Mouse (Mus musculus) kidney, postnatal 25 days (tissue): ENCODE measurements around the gene Hoxb3.

ENCODE experiments used
- DNase-seq, 2 experiments: peaks; one replicate each; pipeline ENCODE4 v3.0.0; 2021; ENCODE audit warnings: mixed read lengths in 2 of 2

The Hoxb3 gene

DNA sequence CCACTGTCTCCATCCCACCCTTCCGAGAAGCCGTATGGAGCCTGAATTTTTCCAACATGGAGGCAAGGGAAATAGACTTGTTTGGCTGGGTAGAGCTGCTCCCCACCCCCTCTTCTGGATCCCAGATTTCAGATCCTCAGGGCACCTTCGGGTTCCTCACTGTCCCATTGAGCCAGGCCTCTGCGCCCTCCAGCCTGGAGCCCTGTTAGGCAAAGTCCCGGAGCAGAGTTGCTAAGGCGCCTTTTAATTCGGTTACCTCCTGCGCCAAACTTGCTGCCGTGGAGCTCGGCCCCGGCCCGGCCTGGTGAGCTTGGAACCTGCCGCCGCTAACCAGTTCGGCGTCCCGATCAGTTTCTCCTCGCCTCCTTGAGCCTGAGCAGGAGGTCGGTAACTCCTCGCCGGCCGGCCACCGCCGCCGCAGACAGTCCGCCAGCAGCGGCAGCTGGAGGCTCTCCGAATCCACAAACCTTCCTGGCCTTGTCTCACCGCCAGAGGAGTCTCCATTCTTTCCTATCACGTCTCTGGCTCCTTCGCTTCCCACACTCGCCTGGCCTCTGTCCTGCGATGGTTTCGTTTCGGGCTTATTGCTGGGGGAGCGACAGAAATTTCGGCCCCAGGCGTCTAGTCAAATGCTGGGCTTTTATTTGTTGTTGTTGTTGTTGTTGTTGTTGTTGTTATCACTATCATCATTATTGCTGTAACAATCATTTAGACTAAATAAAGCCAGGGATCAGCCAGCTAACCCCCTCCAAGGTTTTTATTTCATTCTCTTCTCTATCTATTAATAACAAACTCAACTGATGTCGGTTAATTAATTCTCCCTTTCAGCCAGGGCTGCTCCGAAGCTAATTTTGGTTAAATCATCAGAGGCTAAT lies 18.8 kb downstream of the Hoxb3 start:
- peak; percentile 69 to 81 for DNase-seq

DNA sequence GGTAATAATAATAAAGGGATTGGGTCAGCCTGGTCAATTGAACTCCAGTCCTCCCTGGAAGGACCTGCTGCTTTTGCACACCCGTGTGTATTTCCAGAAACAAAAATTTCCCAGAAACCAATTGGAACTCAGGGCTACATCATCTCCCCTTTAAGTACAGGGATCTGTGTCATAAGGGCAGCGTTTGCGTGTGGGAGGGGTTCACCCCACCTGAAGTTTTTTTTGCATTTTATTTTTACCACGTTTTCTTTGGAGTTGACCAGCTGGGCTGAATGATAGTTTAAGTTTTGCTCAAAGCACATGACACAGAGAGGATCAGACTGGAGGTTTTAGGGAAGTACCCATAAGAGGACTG lies 19.4 kb downstream of the Hoxb3 start:
- DNase-seq, result no peak

DNA sequence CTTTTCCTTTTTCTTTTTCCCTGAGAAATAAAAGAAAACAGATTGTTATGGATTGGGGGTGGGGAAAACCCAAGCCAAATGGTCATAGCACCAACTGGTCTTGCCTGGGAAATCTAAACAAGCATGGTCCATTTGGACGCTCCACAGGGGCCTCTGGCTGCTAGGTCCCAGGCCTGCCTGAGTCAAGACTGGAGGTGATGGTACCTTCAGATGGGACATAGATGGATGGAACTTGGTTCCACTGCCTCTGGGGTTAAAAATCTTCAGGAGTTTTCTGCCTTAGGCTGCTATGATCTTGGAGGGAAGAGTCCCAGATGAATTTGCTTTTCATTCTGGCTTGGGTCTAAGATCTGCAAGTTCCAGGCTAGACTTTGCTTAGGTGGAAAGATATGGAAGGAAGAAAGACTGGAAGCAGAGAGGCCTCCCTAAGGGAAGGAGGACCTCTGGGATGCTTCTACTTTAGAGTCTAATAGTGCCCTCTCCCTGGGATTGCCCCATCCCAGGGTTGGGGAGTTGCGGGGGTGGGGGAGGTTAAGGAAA lies 20.1 kb downstream of the Hoxb3 start:
- no peak for DNase-seq

DNA sequence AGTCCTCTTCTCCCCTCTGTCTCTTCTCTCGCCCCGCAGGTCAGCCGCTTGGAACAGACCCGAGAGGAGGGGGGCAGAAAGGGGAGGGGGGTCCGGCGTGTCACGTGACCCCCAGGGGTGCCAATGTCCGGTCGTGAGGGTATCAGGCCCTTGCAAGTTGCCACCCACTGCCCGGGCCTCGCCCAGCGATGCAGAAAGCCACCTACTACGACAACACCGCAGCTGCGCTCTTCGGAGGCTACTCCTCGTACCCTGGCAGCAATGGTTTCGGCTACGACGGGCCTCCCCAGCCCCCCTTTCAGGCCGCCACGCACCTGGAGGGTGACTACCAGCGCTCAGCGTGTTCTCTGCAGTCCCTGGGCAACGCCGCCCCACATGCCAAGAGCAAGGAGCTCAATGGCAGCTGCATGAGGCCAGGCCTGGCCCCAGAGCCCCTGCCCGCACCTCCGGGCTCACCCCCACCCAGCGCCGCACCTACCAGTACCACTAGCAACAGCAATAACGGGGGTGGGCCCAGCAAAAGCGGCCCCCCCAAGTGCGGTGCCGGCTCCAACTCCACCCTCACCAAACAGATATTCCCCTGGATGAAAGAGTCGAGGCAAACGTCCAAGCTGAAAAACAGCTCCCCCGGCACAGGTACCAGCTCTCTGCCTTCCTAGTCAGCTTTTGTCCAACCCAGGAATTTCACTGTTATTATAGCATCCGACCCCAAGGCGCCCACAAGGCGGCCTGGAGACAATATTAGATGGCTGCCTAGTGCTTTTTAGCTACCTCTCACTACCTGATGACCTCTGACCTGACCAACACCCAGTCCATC lies 21.1 kb downstream of the Hoxb3 start:
- DNase-seq, result peak; percentile 49 to 84

DNA sequence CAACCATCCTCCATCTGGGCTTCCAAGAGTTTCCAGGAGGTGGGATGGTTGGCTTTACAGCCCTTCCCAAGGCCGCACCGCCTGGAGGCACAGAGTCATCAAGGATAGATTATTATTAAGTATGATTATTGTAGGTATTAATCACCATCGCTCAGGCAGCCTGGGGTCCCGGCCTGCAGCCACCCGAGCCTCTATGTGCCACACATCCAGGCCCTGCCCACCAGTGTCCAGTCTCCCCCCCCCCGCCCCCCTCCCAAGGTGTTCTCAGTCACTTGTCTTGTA lies 21.7 kb downstream of the Hoxb3 start:
- no peak for DNase-seq

DNA sequence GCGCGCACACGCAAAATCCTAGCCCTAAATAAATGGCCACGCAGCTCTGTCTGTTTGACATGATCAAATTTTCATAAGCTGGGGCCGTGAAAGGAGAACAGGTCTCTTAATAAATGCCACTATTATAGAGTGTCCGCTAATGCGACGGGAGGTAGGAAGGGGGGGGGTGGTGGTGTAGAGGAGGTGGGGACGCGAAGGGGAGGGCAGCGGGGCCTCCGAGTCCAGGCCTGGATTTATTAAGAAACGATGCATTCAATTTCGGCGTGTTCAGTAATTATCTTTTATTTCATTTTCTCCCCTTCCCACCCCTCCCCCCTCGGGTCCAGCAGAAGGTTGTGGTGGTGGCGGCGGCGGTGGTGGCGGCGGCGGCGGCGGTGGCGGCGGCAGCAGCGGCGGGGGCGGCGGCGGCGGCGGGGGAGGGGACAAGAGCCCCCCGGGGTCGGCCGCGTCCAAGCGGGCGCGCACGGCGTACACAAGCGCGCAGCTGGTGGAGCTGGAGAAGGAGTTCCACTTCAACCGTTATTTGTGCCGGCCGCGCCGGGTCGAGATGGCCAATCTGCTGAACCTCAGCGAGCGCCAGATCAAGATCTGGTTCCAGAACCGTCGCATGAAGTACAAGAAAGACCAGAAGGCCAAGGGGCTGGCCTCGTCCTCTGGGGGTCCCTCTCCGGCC lies 22.2 kb downstream of the Hoxb3 start:
- peak; percentile 57 to 72 for DNase-seq

DNA sequence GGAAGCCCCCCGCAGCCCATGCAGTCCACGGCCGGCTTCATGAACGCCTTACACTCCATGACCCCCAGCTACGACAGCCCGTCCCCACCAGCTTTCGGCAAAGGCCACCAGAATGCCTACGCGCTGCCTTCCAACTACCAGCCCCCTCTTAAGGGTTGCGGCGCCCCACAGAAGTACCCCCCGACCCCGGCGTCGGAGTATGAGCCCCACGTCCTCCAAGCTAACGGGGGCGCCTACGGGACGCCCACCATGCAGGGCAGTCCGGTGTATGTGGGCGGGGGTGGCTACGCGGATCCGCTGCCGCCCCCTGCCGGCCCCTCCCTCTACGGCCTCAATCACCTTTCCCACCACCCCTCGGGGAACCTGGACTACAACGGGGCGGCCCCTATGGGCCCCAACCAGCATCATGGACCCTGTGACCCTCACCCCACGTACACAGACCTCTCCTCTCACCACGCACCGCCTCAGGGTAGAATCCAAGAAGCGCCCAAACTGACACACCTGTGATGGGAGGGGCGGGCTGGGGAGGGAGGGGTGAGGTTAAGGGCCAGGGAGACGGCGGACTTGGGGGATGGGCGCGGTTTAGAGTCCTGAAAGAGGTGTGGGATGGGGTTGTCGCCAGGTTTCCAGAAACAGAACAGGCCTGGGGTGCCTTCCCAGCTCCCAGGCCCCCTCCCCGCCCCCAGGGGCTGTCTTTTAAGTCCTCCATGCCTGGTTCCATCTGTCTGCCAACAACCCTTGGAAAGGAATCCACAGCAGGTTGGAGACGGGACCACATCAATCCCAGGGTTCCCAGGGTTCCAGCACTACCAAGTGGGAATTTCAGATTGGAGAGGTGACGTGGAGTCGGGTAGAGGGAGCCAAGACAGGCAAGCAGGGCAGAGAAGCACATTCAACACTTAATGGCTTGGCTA lies 23.0 kb downstream of the Hoxb3 start:
- peak; percentile 79 to 88 for DNase-seq

DNA sequence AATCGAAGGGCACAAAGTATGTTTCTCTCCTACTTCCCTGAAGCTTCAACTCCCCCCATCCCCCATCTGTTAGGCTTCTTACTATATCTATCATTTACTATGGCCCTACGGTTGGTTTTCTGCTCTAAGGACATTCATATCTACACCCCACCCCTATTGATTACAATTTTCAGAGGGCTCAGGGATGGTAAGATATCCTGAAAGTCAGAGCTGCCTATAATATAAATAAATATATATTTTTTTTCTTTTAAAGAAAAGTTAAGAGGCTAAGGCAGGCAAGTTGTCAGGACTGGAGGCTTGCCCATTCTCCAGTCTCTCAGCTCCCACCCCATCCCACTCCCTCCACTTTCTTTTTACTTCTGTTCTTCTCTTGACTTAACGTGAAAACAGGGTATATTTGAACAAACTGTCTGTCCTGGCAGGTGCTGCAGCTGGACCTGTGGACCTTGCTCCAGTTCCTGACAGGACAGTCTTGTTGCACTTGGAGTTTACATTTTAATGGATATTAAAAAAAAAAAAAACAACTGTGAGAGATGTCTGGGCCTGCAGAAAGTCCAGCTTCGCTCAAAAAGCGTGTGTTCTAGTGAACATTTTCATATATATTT lies 23.9 kb downstream of the Hoxb3 start:
- peak; percentile 52 to 82 for DNase-seq

DNA sequence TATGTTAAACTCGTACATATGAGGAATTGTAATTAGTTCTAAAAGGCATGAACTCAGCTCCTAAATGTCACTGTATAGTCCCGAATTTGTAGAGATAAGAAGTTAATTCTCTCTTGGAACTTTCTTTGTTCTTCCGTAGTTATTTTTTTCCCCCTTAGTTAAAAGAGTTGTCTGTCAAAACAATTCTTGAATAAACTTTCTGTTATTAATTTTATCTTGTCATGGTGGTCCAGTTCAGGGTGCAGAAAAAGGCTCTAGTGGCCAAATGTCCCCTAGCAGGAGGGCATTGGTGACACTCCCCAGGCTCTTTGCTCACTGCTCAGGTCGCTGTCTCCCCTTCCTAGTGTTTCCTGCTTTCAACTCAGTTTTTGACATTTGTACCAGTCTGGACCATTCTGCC lies 24.6 kb downstream of the Hoxb3 start:
- DNase-seq, result no peak

DNA sequence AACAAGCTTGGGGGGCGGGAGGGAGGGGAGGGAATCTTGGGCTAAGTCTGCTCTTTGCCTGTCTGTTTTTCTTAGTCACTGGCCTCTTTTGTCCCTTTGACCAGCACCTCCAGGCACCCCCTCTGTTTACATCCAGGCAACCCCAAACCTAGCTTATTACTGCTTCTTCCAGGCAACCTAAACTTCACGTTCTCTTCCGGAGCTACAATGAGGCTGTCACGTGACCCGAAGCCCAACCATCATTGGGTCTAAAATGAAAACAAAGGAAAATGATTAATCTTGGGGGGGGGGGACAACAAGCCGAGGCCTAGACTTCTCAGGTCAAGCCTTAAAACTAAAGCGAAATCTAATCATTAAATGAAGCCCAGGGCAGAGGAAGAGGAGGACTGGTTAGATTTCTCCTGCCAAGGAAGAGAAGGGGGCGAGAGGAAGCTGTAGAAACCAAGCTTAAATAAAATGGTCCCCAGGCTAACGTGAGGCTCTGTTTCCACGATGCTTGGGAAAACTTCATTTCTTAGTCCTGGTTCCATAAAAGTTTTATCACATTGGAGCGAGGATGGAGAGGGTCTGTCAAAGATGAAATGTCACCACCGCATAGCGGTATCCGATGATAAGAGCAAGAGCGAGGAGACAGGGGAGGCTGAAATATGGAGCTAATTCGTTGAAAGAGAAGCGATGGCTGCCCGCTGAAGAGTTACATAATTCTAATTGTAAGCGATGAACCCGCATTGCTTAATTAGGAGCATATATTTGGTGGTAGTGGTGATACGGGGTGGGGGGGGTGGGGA lies 25.2 kb downstream of the Hoxb3 start:
- peak; percentile 91 for DNase-seq

DNA sequence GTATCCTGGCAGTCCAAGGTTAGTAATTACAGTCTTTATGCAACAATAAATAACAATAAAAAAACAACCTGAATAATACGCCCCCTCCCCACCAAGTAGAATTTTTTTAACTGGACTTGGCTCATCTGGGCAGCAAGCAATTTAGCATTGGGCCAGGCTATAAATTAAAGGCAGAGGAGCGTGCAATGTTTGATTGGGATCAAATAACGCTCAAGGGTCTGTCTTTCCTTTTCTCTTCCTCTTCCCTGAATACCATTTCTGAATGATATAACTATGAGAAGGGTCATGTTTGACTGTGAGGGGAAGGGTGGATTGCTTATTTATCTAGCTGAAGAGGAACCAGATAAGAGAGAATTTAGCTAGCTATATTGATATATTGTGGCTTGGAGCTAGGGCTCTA lies 25.9 kb downstream of the Hoxb3 start:
- no peak for DNase-seq

DNA sequence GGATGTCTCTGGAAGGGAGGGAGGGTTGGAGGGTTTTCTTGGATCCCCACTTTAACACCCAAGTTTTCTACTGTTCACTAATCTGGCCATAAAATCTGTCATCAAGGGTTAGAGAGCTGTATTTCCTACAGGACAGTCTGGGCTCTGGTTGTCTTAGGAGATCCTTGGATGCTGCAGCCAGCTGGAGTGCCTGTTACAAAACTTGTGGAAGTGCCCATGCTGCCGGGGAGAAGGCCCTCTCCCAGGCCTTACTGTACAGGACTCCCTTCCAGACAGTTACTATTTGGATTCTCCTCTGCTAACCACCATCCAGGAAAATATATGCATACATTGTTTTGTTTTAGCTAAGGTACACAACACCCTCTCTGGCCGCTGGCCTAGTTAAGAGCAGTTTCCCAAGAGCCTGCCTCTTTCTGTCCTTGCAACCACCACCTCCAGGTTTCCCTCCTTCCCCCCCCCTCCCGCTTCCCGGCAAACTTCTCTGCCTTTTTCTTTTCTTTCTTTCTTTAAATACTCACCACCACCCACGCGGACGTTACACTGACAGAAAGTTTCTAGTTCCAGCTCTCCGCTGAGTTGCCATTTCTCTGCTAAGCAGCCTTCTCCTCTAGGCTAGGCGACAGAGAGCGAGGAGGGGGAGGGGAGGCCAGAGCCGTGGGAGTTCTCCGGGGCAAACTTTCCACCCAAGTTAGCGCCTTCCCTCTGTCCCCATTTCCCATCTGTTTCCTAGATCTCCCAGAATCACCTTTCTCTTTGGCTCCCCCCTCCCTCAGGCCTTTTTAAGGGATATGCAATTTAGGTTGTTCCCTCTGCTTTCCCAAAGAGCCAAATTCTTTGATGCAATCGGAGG lies 26.6 kb downstream of the Hoxb3 start:
- DNase-seq, result peak; percentile 74 to 80

DNA sequence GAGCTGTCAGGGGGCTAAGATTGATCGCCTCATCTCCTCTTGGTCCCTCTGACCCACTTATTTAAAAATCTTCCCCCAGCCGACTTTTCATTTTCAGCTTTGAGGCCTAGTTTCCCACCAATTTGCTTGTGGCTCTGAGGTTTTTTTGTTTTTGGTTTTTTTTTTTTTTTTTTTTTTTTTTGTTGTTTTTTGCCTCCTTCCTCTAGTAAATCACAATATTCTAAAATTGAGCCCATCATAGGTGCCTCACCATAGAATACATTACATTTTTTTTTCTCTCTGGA lies 27.2 kb downstream of the Hoxb3 start, which contains the start of gene Hoxb2:
Hoxb2 (plus strand) TSS at position 185 of the 284 bp plus-strand sequence.
- DNase-seq, result no peak

DNA sequence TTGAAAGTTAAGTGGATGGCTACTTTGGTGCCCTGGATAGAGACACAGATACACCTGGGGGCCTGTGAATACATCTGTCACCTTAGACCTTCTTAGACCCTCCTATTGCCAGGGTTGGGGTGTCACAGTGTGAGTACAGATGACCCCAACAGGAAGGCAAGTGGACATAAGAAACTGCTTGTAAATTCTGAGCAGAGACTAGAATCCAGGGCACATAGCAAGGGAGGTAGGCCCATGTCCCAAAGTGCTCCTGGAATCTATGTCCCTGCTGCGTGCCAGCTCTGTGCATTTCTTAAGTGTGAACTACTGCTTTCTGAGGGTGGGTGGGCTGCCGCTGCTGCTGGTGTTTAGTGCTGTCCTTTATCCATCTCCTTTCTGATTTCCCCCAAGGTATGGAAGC lies 27.7 kb downstream of the Hoxb3 start:
- no peak for DNase-seq

DNA sequence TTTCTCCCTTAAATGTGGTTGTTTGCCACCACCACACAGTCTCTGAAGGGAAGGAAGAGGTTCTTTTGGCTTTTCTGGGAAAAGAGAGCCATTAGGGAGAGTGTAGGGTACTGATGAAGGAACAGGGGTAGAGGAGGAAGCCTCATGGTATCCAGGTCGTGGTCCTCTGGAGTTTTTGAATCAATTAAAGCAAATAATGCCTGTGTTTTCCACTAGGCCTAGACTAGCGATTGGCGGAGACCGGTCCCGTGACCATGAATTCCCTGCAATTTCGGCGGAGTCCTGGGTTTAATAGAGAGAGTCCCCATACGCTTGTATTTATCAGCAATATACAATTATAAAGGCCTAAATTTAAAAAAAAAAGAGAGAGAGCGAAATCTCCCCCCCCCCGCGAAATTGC lies 28.2 kb downstream of the Hoxb3 start:
- DNase-seq, result peak; percentile 68 to 87

DNA sequence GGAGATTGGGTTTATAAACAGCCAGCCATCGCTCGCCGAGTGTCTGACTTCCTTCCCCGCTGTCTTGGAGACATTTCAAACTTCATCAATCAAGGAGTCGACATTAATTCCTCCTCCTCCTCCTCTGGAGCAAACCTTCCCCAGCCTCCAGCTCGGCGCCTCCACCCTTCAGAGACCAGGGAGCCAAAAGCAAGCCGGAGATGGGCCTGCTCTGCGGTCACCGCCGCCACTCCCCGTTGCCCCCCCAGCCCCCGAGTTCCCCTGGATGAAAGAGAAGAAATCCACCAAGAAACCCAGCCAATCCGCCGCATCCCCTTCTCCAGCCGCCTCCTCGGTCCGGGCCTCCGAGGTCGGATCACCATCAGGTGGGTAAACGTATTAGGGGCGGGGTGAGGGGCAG lies 28.7 kb downstream of the Hoxb3 start:
- DNase-seq, result peak; percentile 76 to 86

DNA sequence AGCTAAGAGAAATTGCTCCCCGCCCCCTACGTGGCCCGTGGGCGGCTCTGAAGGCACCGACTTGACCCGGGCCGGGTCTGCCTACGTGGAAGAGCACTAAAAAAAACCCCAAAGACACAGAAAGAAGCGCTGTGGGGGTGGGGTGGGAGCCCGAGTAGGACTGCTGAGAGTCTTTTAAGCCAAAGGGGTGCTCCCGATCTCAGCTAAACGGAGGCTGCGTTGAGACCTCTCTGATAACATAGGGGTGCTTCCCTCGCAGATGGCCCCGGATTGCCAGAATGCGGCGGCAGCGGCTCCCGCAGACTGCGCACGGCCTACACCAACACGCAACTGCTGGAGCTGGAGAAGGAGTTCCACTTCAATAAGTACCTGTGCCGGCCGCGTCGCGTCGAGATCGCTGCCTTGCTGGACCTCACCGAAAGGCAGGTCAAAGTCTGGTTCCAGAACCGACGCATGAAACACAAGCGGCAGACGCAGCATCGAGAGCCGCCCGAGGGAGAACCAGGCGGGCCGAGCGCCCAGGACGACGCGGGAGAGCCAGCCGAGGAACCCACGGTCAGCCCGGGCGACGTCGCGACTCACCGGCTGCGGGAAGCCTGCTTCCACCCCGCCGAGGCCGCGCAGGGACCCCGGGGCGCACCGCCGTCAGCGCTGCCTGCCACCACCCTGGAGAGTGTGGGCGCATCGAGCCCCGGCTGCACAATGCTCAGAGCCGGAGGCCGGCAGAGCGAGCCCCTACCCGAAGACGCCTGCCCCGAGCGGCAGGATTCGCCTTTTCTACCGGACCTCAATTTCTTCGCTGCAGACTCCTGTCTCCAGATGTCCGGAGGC lies 29.8 kb downstream of the Hoxb3 start:
- DNase-seq, result peak; percentile 75 to 91

DNA sequence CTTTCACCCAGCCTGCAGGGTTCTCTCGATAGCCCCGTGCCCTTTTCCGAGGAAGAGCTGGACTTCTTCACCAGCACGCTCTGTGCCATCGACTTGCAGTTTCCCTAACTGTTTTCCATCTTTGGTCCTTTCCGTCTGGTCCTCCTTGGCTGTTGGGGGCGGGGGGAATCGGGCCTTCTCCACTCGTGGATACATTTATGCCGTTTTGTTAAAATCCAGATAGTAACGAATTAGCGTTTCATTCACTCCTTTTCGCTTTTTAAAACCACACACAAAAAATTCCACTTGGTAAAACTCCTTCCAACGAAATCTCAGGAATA lies 30.4 kb downstream of the Hoxb3 start:
- no peak for DNase-seq

DNA sequence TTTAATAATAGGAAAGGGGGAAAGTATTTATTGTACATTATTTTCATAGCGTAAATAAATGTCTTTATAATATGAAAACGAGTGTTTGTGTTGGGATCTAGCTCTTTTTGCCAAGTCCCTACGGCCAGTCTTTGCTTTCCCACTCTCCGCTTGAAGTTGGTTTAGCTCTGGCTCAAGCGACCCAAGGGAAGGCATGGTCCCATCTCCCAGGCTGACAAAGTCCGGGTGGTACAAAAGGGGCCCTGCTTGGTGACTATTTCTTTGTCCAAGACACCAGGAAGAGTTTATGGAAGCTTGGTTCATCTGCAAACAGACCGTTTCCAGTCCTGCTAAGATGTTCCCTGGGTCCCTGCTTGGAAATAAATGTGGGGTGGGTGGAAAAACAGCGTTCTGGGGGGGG lies 30.8 kb downstream of the Hoxb3 start:
- no peak for DNase-seq

DNA sequence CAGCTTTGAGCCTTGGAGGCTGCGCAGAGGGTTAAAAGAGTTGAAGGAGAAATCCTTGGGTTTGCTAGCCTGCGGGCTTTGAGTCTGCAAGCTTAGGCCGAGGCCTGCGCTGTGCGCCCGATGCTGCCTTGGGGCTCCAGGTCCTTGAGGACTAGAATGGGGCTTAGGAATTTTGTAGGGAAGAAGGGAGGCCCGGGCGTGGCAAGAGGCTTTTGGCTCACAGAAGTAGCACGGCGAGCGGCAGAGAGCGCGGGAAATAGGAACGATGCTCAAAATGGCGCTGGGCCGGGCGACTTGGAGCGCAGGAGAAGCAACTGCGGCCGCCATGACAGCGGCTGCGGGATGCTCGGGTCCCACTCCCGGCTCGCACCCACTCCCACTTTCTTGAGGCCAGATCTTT lies 31.2 kb downstream of the Hoxb3 start:
- DNase-seq, result peak; percentile 71 to 83
